Mouse (Mus musculus) liver, embryonic 14.5 days (tissue): Measurements from ENCODE around the gene Fam71b.

Source experiments
- CTCF ChIP-seq: IDR thresholded peaks from 2 replicates; pipeline ENCODE4 v1.5.1; 2016; ENCODE audit warnings: antibody characterized with exemption, low read depth, control low read depth
- EP300 ChIP-seq: IDR thresholded peaks from 2 replicates; pipeline ENCODE4 v1.6.1; 2016; ENCODE audit warnings: antibody characterized with exemption, low read depth

DNA sequence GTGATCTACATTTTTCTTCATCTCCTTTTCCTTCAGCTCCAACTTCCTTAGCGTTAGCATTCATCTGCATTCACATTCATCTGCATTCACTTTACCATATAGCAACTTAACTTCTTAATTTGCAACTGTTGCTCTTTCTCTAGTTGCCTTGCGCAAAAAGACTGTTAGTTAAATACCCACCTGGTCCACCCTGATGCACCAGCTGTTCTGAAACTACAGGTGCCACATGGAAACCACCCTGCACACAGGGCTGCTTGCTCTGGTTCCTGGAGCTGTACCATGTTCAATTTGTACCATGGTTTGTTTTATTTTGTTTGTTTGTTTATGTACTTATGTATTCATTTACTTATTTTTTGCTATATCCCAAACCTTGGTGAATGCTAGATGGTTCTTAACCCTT, 661 bp upstream of the Fam71b start:
- TF ChIP-seq CTCF (no peak), EP300 (no peak)
